Mouse (Mus musculus): ENCODE data around the gene Hba-x. TPM values are rescaled to one million over a fixed set of nuclear protein-coding genes. Genes with fewer than 3 reads are reported as not detected.
"Not testable (repeated sequence)": the region's sequence is repeated elsewhere in the genome, so short reads cannot be mapped to it uniquely, and the experiment has no call there.

Hba-x gene
- polyA plus RNA-seq, 3 experiments from 2014 or later = not detected

DNA sequence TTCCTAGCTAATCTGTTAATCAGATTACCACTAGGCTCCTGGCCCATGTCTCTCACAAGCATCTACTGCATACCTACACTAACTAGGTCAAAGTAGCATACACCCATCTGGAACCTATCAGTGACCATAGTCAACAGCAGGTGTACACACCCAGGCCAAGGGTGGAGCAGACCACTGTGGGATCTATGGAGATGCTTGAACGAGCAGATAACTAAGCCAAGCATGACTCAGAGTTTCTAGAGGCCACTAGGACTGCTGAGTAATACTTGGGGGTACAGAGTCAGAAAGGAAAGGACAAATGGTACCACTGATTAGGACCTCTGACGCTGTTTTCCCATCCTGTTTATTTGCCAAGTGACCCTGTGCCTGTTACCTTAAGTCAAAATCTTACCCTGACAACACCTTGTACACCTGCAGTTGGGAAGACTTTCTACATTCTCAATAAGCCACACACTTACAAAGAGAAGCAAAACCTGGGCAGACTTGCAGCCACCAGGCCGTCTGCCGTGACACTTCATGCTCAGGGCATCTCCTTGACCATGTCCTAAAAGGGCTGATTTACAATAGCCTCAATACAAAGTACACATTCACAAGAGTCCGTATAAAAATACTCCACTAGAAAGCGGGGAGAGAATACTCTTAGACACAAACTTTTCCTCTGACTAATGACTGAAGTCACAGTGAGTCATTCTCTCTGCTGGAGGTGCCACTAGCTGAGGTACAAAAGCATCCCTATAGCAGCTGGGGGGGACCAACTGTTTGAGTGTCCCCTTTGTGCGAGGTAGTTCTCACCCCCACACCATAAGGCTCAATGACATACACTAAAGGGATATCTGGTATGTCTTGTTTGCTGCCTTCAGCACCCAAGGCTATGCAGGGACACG, 25.1 kb upstream of the Hba-x start:
- no peak for ATAC-seq

DNA sequence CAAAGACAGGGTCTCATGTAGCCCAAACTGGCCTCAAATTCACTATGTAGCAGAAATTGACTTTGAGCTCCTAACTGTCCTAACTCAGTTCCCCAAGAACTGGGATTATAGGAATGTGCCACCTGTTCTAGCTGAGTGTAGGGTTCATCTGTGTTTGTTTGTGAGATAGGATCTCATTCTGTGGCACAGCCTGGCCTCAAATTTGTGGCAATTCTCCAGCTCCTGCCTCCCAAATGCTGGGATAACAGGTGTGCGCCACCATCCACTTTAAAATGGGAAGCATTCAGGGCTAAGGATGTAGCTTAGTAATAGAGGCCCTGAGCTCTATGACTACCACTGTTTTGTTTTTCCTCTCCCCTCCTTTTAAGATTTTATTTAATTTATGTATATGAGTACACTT, 23.1 kb upstream of the Hba-x start:
- no peak for ATAC-seq

DNA sequence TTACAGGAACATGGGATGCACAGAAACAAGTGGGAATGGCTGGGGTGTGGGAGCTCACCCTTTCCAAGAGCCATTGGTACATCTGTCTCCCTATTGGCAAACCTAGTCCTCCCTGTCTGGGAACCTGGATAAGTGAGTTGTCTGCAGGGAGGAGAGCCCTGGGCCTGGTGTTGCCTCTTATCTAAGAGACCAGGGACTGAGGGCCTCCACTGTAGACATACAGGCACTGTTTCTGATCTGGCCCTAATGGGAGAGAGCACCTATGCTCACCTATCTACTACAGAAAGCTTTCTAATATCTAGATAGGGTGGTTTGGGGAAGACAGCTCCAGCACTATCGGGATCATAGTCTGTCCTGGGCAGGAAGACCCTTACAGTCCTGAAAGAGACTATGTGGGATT, 20.1 kb upstream of the Hba-x start:
- ATAC-seq = no peak

DNA sequence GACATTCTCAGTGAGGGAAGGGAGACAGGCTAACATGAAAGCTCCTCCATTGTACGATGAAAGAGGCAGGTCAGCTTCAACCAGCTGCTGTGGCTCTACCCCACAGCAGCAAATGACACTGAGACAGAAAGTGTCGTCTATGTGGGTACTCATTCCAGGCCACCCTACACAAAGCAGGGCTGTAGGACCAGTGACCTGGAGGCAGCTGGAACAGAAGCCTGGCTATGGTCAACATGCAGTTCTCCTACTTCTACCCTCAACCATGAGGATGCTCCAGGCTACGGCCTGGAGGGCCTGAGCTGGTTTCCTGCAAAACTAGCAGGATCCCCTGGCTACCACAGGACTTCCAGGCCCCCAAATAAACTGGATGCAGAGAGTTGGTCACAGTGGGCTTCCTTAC, 19.6 kb upstream of the Hba-x start:
- no peak for ATAC-seq

DNA sequence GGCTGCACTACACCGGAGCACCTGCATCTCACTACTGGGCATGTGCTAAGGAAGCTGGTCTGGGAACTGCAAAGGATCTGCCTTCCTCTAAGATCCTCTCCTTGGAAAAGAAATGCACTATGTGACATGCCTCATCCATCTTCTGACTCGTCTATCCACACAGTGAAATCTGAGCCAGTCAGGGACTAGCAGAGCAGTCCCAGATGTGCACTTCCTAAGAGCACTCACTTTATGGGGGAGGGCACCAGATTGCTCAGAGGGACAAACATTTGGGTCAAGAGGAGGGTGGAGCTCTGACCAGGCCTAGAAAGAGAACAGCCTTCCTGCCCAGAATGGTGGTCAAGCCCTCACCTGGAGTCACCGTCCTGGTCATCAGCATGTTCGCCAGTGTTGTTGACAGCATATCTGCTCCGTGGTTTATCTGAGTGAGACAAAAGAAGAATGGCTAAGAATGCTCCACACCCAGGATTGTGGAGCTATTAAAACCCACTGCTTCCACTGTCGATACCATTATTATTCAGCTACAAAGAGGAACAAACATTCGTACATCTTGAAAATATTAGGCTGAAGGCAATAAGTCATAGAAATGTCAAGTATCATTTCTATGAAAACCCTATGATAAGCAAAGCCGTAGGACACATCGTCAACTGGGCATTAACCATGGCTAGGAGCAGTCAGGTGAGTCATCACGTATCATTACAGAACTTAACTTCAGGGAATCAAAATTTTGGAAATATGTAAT, 13.4 kb upstream of the Hba-x start:
- no peak for ATAC-seq

DNA sequence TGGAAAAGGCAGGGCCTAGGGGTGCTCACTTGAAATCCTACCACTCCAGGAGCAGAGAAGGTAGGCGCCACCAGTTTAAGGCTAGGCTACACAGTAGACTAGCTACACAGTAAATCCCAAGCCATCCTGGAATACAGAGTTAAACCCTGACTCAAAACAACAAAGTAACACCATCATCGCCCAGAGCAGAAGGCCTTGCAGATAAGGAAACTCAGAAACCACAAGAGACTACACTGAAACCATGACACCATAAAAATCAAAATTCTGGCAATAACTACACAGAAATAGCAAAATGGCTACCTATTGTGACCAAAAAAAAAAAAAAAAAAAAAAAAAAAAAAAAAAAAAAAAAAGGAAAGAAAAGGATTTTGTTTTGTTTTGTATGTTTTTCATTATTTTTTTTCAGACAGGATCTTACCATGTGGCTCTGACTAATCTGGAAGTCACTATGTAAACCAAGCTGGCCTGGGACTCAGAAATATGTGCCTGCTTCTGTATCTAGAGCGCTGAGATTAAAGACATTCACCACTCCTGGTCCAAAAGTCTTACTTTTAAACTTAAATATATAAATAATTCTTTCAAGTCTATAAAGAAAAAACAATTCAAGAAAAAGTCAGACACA, 11.0 kb upstream of the Hba-x start:
- no peak for ATAC-seq

DNA sequence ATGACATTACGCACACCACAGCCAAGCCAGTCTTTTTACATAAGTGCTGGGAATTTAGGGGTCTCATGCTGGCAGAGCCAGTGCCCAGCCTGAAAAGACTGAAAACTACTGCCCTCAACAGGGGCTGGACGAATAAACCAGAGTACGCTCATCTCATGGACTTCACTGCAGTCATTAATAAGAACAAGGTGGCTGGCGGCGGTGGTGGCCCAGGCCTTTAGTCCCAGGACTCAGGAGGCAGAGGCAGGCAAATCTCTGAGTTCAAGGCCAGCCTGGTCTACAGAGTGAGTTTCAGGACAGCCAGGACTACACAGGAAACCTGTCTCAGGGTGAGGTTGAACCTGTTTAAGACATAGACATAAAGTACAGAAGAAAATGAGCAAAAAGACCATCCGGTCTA, 10.0 kb upstream of the Hba-x start:
- no peak for ATAC-seq

DNA sequence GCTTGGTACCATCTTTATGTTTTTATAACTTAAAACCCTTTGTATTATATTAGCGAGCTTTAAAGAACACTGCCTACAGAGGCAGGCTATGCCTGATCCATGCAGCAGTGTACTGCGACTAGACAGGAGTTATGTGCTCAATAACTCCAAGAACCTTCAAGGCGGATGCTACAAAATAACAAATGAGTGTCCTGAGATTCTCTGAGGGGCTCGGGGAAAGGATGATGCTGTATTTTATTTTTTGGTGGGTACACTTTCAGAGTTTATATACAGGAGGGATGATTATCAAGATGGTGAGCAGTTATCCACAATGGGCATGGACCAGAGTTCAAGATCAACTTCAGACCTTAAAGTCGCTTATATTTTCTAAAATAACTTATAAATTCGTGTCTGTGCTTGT, 9.4 kb upstream of the Hba-x start:
- no peak for ATAC-seq

DNA sequence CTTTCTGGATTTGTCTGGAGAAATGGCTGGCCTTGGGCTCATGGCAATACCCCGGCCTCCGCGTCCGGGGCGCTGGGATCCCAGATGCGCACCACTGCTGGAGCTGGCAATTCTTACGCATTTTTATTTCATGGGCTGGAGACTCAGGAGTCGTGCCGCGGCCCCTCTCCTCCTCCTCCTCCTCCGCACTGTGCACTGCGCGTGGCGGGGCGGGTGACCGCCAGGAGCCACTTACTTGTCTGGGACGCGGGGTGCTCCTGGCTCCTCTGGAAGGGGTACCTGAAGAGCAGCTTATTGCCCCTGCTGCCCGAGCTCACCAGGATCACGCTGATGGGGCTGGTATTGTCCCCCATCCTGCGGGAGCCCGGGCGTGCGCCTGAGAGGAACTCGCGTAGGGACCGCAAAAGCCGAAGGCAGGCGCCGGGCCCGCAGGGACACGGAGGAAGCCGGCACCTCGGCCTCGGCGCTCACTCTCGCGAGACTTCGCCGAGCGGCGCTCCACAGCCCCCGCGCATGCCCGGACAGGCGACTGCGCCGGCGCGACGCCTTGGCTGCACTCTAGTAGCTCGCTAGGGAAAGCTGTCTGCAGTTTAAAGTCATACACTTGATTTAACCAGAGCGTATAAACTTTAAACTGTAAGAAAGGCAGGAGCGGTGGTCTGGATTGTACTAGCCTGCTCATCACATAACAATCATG, 8.9 kb upstream of the Hba-x start, which contains the start of gene Nprl3:
Gene Nprl3, minus strand, starts transcription at position 520 of the 697 bp plus-strand sequence.
- peak; percentile 96 for ATAC-seq

DNA sequence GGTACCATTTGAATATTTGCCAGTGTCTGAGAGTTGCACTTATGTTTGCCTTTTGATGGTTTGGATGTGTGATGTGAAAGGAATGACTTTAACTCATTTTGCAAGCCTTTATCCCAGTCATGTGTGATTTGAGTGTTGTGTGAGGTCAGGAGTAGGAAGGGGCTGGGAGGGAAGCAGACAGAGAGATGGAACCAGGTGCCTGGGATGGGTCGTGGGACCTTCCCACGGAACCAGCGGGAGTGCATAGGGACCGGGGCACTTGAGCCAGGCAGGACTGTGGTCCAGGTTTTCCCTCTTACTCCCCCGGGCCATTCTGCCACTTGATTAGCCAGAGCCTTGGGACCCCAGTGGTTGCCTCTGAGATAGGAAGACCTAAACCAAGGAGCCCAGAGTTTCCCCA, 8.2 kb upstream of the Hba-x start:
- no peak for ATAC-seq

DNA sequence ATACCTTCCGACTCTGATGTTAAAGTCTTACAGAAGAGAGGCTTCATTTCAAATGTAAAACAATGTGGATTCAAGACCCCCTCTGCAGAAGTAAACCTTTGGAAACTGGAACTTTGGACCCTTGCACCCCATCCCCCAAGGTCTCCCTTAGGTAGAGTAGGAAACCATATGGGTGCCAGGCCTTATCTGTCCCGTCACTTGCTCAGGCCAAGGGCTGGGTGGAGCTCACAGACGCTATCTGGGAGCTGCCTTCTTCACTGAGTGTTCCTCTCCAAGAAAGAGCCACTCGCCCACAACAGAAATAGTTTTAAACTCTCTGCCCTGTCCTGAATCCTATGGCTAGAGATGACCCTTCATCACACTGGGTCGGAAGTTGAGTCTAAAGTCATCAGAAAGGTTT, 7.2 kb upstream of the Hba-x start:
- no peak for ATAC-seq

DNA sequence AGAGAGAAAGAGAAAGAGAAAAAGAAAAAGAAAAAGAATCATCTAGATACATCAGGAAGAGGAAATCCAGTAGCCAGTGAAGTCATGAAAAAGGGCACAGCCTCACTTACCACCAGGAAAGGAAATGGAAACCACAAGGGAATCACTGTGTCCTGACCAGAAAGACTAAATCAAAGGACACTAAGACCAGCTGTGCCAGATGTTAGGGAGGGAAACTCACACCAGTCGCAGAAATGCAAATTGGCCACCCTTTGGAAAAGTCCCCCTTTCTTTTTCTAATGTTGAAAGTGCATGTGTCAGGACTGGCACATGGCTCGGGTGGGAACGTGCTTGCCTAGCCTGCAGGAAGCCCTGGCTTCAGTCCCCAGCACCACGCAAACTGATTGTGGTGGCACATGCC, 5.0 kb upstream of the Hba-x start:
- no peak for ATAC-seq

DNA sequence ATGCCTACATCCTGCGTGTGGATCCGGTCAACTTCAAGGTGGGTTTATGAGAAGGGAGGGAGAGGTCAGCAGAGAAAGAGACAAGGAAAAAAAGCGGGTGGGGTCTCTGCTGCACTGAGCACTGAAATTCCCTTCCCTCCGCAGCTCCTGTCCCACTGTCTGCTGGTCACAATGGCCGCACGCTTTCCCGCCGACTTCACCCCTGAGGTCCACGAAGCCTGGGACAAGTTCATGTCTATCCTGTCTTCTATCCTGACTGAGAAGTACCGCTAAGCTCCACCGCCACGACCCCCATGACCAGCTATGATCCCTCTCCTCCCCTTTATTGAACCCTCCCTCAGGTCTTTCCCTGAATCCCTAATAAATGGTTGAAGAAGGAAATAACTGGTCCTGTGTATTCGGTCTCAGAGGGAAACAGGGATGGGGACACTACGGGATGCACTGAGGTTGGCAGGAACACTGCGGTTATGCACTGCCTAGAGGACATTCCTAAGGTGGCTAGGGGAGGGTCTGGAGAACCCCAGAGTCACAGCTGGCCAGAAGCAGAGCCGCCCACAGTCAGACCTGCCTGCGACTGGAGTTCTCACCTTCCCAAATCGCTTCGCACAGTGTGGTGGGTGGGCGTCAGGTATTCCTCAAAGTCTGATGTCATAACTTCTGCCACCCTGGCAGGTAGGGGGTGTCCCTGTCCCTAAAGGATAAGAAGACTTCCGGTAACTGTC, 1.7 kb downstream of the Hba-x start:
- no peak for ATAC-seq

DNA sequence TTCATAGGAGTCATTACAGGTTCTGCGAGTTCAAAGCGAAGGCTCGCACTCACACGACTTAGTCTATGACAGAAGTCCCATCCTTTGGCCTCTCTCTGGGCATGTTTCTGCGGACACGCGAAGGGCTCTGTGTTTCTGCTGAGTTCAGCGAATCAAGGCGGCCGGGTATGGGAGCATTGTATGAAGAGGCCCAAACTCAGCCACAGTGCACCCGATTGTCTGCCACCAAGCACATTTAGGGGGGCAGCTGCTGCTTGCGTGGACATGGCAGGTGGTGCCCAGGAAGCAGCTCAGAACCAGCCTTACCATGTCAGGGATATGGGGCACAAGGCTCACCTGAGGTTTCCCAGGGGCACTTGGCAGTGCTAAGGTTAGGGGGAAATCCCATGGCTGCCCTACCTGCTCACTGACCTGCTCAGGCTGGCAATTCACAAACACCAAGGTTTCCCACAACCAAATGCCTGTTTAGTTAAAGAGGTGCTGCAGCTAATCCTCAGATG, 2.3 kb downstream of the Hba-x start:
- ATAC-seq = no peak

DNA sequence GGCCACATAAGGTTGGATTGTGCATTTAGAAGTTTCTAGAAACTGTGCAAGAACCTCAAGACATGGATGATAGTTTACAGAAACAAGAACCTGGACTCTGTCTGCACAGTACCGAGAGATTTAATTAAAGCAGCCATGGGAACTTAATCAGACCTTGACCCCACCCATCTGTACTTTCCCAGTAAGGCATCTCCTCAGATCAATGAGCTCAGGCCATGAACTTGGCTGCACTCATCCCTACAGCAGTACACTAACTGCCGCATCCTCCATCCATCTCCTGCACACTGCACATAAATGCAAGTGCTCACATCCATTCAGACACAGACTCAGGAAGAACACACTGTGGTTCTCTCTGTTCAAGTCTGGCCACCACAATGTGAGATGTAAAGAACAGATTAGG, 4.4 kb downstream of the Hba-x start:
- ATAC-seq = no peak

DNA sequence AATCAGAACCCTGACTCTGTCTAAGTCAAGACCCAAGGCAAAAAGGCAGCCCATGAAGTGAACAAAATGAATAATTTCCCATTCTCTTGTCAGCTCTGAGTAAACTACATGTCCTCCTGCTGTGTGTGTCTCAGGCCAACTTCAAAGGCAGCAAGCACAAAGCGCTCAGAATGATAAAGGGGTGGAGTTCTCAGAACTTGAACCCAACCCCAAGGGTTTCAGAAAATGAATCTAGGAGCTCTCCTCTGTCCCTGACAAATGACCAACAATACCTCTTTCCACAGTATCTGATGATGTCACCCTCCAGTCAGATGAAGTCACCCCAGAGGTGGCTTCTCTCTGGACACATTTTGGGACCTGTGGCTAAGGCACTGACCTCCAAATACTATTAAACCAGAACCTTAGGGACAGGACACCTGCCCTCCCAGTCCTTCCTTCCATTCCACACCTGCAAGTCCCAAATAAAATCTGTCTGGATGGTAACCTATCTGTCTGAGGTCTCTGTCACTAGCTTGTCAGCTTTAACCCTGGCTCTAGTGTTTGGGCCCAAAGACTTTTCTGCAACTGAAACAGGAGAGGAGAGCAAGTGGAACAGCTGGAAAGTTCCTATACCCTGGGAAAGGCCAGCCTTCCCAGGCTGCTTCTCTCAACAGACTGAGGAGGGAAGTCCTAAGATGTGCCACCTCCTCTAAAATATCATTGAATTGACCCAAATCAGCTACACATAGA, 5.4 kb downstream of the Hba-x start:
- ATAC-seq = no peak

DNA sequence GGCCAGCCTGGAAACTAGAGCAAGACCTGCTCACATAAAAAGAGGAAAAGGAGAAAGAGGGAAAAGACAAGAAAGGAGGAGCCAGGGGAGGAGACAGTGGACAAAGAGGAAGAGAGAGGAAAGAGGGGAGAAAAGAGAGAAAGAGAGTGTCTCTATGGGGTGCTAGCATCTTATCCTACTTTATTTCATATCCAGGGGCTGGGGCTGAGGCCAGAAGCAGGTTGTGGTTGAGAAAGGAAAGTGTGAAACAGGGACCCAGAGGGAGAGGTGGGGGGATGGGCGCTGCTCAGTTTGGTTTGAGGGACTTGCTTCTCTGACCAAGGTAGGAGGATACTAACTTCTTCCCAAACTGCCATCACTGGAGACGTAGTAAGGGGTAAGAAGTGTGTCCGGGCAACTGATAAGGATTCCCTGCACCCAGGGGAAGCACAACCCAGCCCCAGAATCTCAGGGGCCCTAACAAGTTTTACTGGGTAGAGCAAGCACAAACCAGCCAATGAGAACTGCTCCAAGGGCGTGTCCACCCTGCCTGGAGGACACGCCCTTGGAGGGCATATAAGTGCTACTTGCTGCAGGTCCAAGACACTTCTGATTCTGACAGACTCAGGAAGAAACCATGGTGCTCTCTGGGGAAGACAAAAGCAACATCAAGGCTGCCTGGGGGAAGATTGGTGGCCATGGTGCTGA, 7.0 kb downstream of the Hba-x start, which contains the start of gene Hba-a1:
Gene Hba-a1, plus strand, starts transcription at position 421 of the 687 bp plus-strand sequence.
- not testable (repeated sequence) for ATAC-seq

DNA sequence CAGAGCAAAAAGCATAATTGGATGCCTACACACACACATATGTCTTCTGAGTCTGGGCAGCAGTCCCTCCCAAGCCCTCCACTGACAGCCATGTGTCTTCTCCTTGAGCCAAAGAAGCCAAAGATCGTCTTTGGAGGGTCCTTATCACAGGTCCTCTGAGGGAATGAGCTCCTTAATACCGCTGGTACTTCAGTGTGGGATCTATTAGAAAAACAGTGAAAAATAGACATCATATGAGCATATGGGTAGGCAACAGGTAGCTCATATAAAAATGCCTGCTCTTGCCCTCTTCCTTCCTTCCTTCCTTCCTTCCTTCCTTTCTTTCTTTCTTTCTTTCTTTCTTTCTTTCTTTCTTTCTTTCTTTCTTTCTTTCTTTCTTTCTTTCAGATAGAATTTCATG, 8.4 kb downstream of the Hba-x start:
- ATAC-seq = not testable (repeated sequence)

DNA sequence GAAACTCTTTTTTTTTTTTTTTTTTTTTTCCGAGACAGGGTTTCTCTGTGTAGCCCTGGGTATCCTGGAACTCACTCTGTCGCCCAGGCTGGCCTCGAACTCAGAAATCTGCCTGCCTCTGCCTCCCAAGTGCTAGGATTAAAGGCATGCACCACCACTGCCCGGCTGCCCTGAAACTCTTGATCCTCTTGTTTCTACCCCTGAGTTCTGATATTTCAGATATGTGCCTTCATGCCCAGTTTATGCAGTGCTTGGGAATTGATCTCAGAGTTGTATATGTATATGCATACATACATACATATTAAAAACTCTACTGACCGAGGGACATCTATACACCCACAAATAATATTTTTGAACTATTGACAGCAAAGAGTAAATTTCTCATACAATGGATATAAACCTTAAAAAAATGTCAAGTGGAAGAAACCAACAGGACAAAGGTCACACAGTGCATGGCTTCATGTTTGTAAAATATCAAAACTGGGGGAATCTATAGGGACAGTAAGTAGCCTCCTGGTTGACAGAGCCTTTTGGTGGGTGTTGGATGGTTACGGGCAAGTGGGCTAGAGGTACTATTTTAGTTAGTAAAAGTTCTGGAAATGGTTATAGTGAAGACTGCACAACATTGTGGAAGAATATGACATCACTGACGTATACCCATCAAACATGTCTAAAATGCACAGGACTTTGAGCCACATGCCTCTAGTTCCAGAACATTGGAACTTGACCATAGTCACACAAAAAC, 9.0 kb downstream of the Hba-x start:
- no peak for ATAC-seq

DNA sequence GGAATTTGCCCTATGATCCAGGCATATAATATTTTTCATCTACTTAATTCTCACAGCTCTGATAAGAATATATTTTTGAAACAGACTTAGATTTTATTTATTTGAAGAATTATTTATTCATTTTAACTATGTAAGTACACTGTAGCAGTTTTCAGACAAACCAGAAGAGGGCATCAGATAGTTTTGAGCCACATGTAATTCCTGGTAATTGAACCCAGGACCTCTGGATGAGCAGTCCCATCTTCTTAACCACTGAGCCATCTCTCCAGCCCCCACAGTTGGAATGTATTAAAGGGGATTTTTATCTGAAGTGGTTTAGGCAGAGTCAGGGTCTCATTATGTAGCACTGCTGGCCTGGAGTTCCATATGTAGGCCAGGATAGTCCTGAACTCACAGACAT, 9.7 kb downstream of the Hba-x start:
- ATAC-seq = not testable (repeated sequence)

All from inflammation-experienced regulatory T-cells, adult 6 months (primary cell).